Mouse (Mus musculus): ENCODE data around the gene Fkbpl. TPM values are rescaled to one million over a fixed set of nuclear protein-coding genes. Genes with fewer than 3 reads are reported as not detected.
A peak's percentile ranks its signal among the peaks of the same experiment; 100 is the strongest.

The Fkbpl gene
- polyA plus RNA-seq, 1 experiment from 2014 or later, result 5.6 TPM

GRCm38 (mm10) chr17:34658145-34658544, 13.6 kb downstream of the Fkbpl start:
- 20% methylated on average over 2 of the region's 2 CpGs for WGBS (ENCODE audit: insufficient replicate concordance)
- H3K9me3 ChIP-seq (replicated peaks), result no peaks in the 10 kb centered on the region

GRCm38 (mm10) chr17:34658591-34658990, 14.0 kb downstream of the Fkbpl start:
- Histone ChIP-seq H3K9ac (no peak overlapping the region), H3K9me3 (replicated peaks) (no peaks in the 10 kb centered on the region), H3K27me3 (peaks cover 52% of the 10 kb centered on the region), H3K4me1 (replicated peaks) (peaks cover 31% of the 10 kb centered on the region), H3K27ac (no peak overlapping the region), H3K36me3 (peaks cover 9% of the 10 kb centered on the region), H3K4me3 (replicated peaks) (no peak overlapping the region), H3K4me2 (no peak overlapping the region)
- DNase-seq (no peak), ATAC-seq (ENCODE audit: low read depth) (no peak)
- WGBS (ENCODE audit: insufficient replicate concordance), result 59% methylated on average over 3 of the region's 3 CpGs

More at GRCm38 (mm10) chr17:34658145-34658544, 13.6 kb downstream of the Fkbpl start:
- H3K27me3 ChIP-seq, result peaks cover 47% of the 10 kb centered on the region
- no peak overlapping the region for H3K4me2 ChIP-seq
- H3K4me1 ChIP-seq (replicated peaks), result peaks cover 31% of the 10 kb centered on the region
- no peak for DNase-seq
- no peak overlapping the region for H3K9ac ChIP-seq
- no peak for ATAC-seq (ENCODE audit: low read depth)
- H3K4me3 ChIP-seq (replicated peaks), result no peak overlapping the region
- peaks cover 13% of the 10 kb centered on the region for H3K36me3 ChIP-seq
- no peak overlapping the region for H3K27ac ChIP-seq

- Histone ChIP-seq H3K36me3 (peaks cover 5% of the 10 kb centered on the region; the same call in 1 of the 2 replicates), H3K4me2 (no peak overlapping the region), H3K4me1 (replicated peaks) (peaks cover 29% of the 10 kb centered on the region), H3K9me3 (replicated peaks) (no peaks in the 10 kb centered on the region), H3K27ac (no peak overlapping the region), H3K9ac (no peak overlapping the region), H3K27me3 (peaks cover 54% of the 10 kb centered on the region), H3K4me3 (replicated peaks) (no peak overlapping the region)
- DNase-seq (no peak), ATAC-seq (ENCODE audit: low read depth) (no peak)
- WGBS (ENCODE audit: insufficient replicate concordance), result 37% methylated on average over 12 of the region's 12 CpGs
These were observed 14.8 kb downstream of the Fkbpl start for GRCm38 (mm10) chr17:34659181-34659896.

- Histone ChIP-seq H3K4me1 (replicated peaks) (peaks cover 24% of the 10 kb centered on the region), H3K36me3 (no peaks in the 10 kb centered on the region), H3K27ac (no peak overlapping the region), H3K4me3 (replicated peaks) (no peak overlapping the region), H3K9me3 (replicated peaks) (no peaks in the 10 kb centered on the region), H3K9ac (no peak overlapping the region), H3K4me2 (no peak overlapping the region), H3K27me3 (peaks cover 54% of the 10 kb centered on the region)
- WGBS (ENCODE audit: insufficient replicate concordance), result 43% methylated on average over 3 of the region's 3 CpGs
- DNase-seq, result no peak
- no peak for ATAC-seq (ENCODE audit: low read depth)
These were observed 15.3 kb downstream of the Fkbpl start for GRCm38 (mm10) chr17:34659897-34660214.

GRCm38 (mm10) chr17:34660259-34660820, 15.8 kb downstream of the Fkbpl start:
- Histone ChIP-seq H3K27me3 (peaks cover 54% of the 10 kb centered on the region), H3K4me2 (no peak overlapping the region), H3K4me3 (replicated peaks) (no peak overlapping the region), H3K36me3 (no peaks in the 10 kb centered on the region), H3K27ac (no peak overlapping the region), H3K9ac (no peak overlapping the region), H3K9me3 (replicated peaks) (no peaks in the 10 kb centered on the region), H3K4me1 (replicated peaks) (peaks cover 20% of the 10 kb centered on the region)
- DNase-seq, result no peak
- WGBS (ENCODE audit: insufficient replicate concordance), result 32% methylated on average over 10 of the region's 11 CpGs
- ATAC-seq (ENCODE audit: low read depth), result no peak

- Histone ChIP-seq H3K27ac (no peak overlapping the region), H3K9ac (no peak overlapping the region), H3K4me2 (0 out of 2 replicates have a peak overlapping the region, but pooled peaks have one; percentile 2), H3K4me3 (replicated peaks) (no peak overlapping the region), H3K9me3 (replicated peaks) (no peaks in the 10 kb centered on the region), H3K27me3 (peaks cover 58% of the 10 kb centered on the region), H3K4me1 (replicated peaks) (peaks cover 18% of the 10 kb centered on the region), H3K36me3 (no peaks in the 10 kb centered on the region)
- ATAC-seq (ENCODE audit: low read depth) (no peak), DNase-seq (no peak)
- WGBS (ENCODE audit: insufficient replicate concordance), result 4% methylated on average over 19 of the region's 19 CpGs
These were observed 16.6 kb downstream of the Fkbpl start for GRCm38 (mm10) chr17:34661121-34661591.

- 74% methylated on average over 1 of the region's 1 CpGs for WGBS (ENCODE audit: insufficient replicate concordance)
- Histone ChIP-seq H3K9ac (no peak overlapping the region), H3K36me3 (no peaks in the 10 kb centered on the region), H3K4me1 (replicated peaks) (peaks cover 18% of the 10 kb centered on the region), H3K9me3 (replicated peaks) (no peaks in the 10 kb centered on the region), H3K27ac (no peak overlapping the region), H3K4me3 (replicated peaks) (no peak overlapping the region), H3K4me2 (no peak overlapping the region), H3K27me3 (peaks cover 54% of the 10 kb centered on the region)
- no peak for DNase-seq
- ATAC-seq (ENCODE audit: low read depth), result no peak
These were observed 17.9 kb downstream of the Fkbpl start for GRCm38 (mm10) chr17:34662468-34662867.

GRCm38 (mm10) chr17:34662978-34663377, 18.4 kb downstream of the Fkbpl start:
- ATAC-seq (ENCODE audit: low read depth) (no peak), DNase-seq (no peak)
- 62% methylated on average over 8 of the region's 8 CpGs for WGBS (ENCODE audit: insufficient replicate concordance)
- H3K9me3 ChIP-seq (replicated peaks), result no peaks in the 10 kb centered on the region
- peaks cover 18% of the 10 kb centered on the region for H3K4me1 ChIP-seq (replicated peaks)
- H3K36me3 ChIP-seq, result no peaks in the 10 kb centered on the region
- no peak overlapping the region for H3K4me3 ChIP-seq (replicated peaks)
- H3K27ac ChIP-seq, result no peak overlapping the region
- peaks cover 53% of the 10 kb centered on the region for H3K27me3 ChIP-seq
- H3K9ac ChIP-seq, result no peak overlapping the region
- no peak overlapping the region for H3K4me2 ChIP-seq

- Histone ChIP-seq H3K27me3 (peaks cover 50% of the 10 kb centered on the region), H3K27ac (no peak overlapping the region), H3K4me3 (replicated peaks) (no peak overlapping the region), H3K36me3 (no peaks in the 10 kb centered on the region), H3K9ac (no peak overlapping the region), H3K4me2 (no peak overlapping the region), H3K4me1 (replicated peaks) (peaks cover 18% of the 10 kb centered on the region), H3K9me3 (replicated peaks) (no peaks in the 10 kb centered on the region)
- no peak for DNase-seq
- no peak for ATAC-seq (ENCODE audit: low read depth)
- WGBS (ENCODE audit: insufficient replicate concordance), result 31% methylated on average over 1 of the region's 1 CpGs
These were observed 19.0 kb downstream of the Fkbpl start for GRCm38 (mm10) chr17:34663558-34663957.

GRCm38 (mm10) chr17:34664472-34664871, 19.9 kb downstream of the Fkbpl start:
- Histone ChIP-seq H3K9me3 (replicated peaks) (no peaks in the 10 kb centered on the region), H3K4me2 (no peak overlapping the region), H3K4me3 (replicated peaks) (no peak overlapping the region), H3K9ac (no peak overlapping the region), H3K27me3 (peaks cover 46% of the 10 kb centered on the region), H3K36me3 (no peaks in the 10 kb centered on the region), H3K27ac (no peak overlapping the region), H3K4me1 (replicated peaks) (peaks cover 15% of the 10 kb centered on the region)
- DNase-seq (no peak), ATAC-seq (ENCODE audit: low read depth) (no peak)
- WGBS (ENCODE audit: insufficient replicate concordance), result 57% methylated on average over 7 of the region's 7 CpGs

GRCm38 (mm10) chr17:34670235-34670634, 25.7 kb downstream of the Fkbpl start, which contains the start of gene Tnxb:
Tnxb (plus strand) TSS chr17:34670535.
- 56% methylated on average over 7 of the region's 7 CpGs for WGBS (ENCODE audit: insufficient replicate concordance)
- no peak within 1 kb of the TSS for H3K27ac ChIP-seq
- ATAC-seq (ENCODE audit: low read depth), result no peak
- H3K4me1 ChIP-seq (replicated peaks), result peaks cover 4% of the 10 kb centered on the region; the same call in 1 of the 2 replicates
- no peaks in the 10 kb centered on the region for H3K36me3 ChIP-seq
- DNase-seq, result no peak
- no peaks in the 10 kb centered on the region for H3K9me3 ChIP-seq (replicated peaks)
- H3K4me3 ChIP-seq (replicated peaks), result peak within 1 kb of the TSS; percentile 14; the same call in 1 of the 2 replicates
- H3K9ac ChIP-seq, result no peak within 1 kb of the TSS
- H3K4me2 ChIP-seq, result peak within 1 kb of the TSS; percentile 30; the same call in 1 of the 2 replicates
- peaks cover 63% of the 10 kb centered on the region for H3K27me3 ChIP-seq

Data from liver, embryonic 13.5 days (tissue).